Mouse (Mus musculus) stomach, embryonic 16.5 days (tissue): ENCODE results near the gene Olfr1000. TPM values are rescaled to one million over a fixed set of nuclear protein-coding genes. Genes with fewer than 3 reads are reported as not detected.
"Not testable (repeated sequence)": the region's sequence is repeated elsewhere in the genome, so short reads cannot be mapped to it uniquely, and the experiment has no call there.

Source experiments
- ATAC-seq: fragments of 200-750 bp; cut with Nextera tagmentation; 2 replicates; pipeline ENCODE4 v1.8.0; 2017; ENCODE audit warnings: moderate number of reproducible peaks, moderate TSS enrichment; ENCODE audit not compliant: insufficient read depth, low FRiP score
- H3K27ac ChIP-seq: fragments of 300-500 bp; sonication (generic); 2 replicates; pipeline ENCODE4 v1.5.1; 2014; ENCODE audit warnings: low read length
- H3K27me3 ChIP-seq: fragments of 300-500 bp; sonication (generic); 2 replicates; pipeline ENCODE4 v1.6.1; 2014; ENCODE audit warnings: low read length, control low read depth, mixed read lengths; ENCODE audit not compliant: control insufficient read depth, insufficient read depth
- H3K36me3 ChIP-seq: fragments of 300-500 bp; sonication (generic); 2 replicates; pipeline ENCODE4 v1.6.1; 2014; ENCODE audit warnings: low read length; ENCODE audit not compliant: control insufficient read depth, insufficient read depth
- H3K4me1 ChIP-seq: fragments of 300-500 bp; sonication (generic); 2 replicates; pipeline ENCODE4 v1.6.1; 2014; ENCODE audit warnings: low read length, control low read depth, mixed read lengths; ENCODE audit not compliant: control insufficient read depth, insufficient read depth
- H3K4me2 ChIP-seq: fragments of 300-500 bp; sonication (generic); 2 replicates; pipeline ENCODE4 v1.6.1; 2014; ENCODE audit warnings: low read depth, low read length, mixed read lengths
- H3K4me3 ChIP-seq: fragments of 300-500 bp; sonication (generic); replicated peaks from 2 replicates; pipeline ENCODE4 v1.5.1; 2014; ENCODE audit warnings: mild to moderate bottlenecking, low read length
- H3K9ac ChIP-seq: fragments of 300-500 bp; sonication (generic); 2 replicates; pipeline ENCODE4 v1.6.1; 2014; ENCODE audit warnings: low read length
- H3K9me3 ChIP-seq: fragments of 300-500 bp; sonication (generic); replicated peaks from 2 replicates; pipeline ENCODE4 v1.6.1; 2016; ENCODE audit warnings: low read length, control low read depth; ENCODE audit not compliant: control insufficient read depth
- WGBS: fragments of 180-500 bp; shearing (Covaris S2); extraction: QIAGEN DNeasy Blood & Tissue Kit; methylation state at CpG from one replicate; pipeline ENCODE4 v1.1.7; 2014; 5-methylcytosine and 5-hydroxymethylcytosine counted together
- polyA plus RNA-seq: library from polyadenylated mRNA; unstranded; fragments of >200 nt; fragmentation: Nextera tagmentation; extraction: Ambion mirVana; gene quantifications from 2 replicates; pipeline ENCODE4 v1.2.1, GENCODE M21; 2015

Olfr1000 gene
- polyA plus RNA-seq: not detected in 2 replicates

GRCm38 (mm10) chr2:85611803-85612202 is at the start of gene Olfr1000:
TSS of gene Olfr1000 (minus strand) at chr2:85611903.
- Histone ChIP-seq H3K4me3 (no peak within 1 kb of the TSS), H3K9me3 (no peaks in the 10 kb centered on the region), H3K27me3 (no peaks in the 10 kb centered on the region), H3K27ac (no peak within 1 kb of the TSS), H3K9ac (no peak within 1 kb of the TSS), H3K36me3 (no peaks in the 10 kb centered on the region), H3K4me2 (no peak within 1 kb of the TSS), H3K4me1 (no peaks in the 10 kb centered on the region)
- no peak for ATAC-seq
- 67% methylated on average over 1 of the region's 1 CpGs for WGBS

DNA sequence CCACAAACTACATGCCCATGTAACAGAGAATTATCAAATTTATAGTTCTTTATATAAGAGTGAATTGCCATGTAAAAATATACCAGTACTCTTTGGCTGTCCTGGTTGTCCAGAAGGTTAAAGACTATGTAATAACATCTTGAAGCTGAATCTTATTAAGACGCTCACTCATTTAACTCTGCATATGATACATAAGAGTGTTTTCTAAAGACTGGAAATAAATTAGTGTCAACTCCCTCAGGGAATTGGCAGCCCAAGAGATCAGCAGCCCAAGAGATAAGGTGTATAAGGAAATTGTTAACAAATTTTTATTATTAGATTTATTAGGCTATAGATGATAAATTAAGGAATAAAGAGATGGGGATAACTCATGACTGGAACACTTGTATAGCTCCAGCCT is 38.9 kb upstream of the Olfr1000 start, which contains the start of gene Olfr1002:
Gene Olfr1002, minus strand, starts transcription at position 101 of the 400 bp plus-strand sequence.
- ATAC-seq: no peak

GRCm38 (mm10) chr2:85588648-85589047 is 23.1 kb downstream of the Olfr1000 start, which contains the start of gene Olfr998:
TSS of gene Olfr998 (plus strand) at chr2:85588948.
- not testable (repeated sequence) for H3K27ac ChIP-seq, H3K27me3 ChIP-seq, H3K9ac ChIP-seq, H3K4me3 ChIP-seq, H3K4me2 ChIP-seq, H3K9me3 ChIP-seq, ATAC-seq, H3K36me3 ChIP-seq, H3K4me1 ChIP-seq
- 86% methylated on average over 2 of the region's 2 CpGs for WGBS

More for the DNA sequence above, 38.9 kb upstream of the Olfr1000 start, which contains the start of gene Olfr1002:
- no peak within 1 kb of the TSS for H3K27ac ChIP-seq
- no peaks in the 10 kb centered on the region for H3K36me3 ChIP-seq
- H3K4me2 ChIP-seq: no peak within 1 kb of the TSS
- no peaks in the 10 kb centered on the region for H3K4me1 ChIP-seq
- H3K9ac ChIP-seq: no peak within 1 kb of the TSS
- no peaks in the 10 kb centered on the region for H3K27me3 ChIP-seq
- 86% methylated on average over 1 of the region's 1 CpGs for WGBS
- no peak within 1 kb of the TSS for H3K4me3 ChIP-seq
- no peaks in the 10 kb centered on the region for H3K9me3 ChIP-seq

- H3K9ac ChIP-seq: no peak within 1 kb of the TSS
- no peak for ATAC-seq
- no peaks in the 10 kb centered on the region for H3K27me3 ChIP-seq
- no peaks in the 10 kb centered on the region for H3K4me1 ChIP-seq
- H3K4me3 ChIP-seq: no peak within 1 kb of the TSS
- H3K9me3 ChIP-seq: no peaks in the 10 kb centered on the region
- H3K36me3 ChIP-seq: no peaks in the 10 kb centered on the region
- no peak within 1 kb of the TSS for H3K4me2 ChIP-seq
- no peak within 1 kb of the TSS for H3K27ac ChIP-seq
Measured at GRCm38 (mm10) chr2:85578915-85579314, 32.8 kb downstream of the Olfr1000 start, which contains the start of gene Olfr996. TSS of gene Olfr996 (plus strand) at chr2:85579215.

DNA sequence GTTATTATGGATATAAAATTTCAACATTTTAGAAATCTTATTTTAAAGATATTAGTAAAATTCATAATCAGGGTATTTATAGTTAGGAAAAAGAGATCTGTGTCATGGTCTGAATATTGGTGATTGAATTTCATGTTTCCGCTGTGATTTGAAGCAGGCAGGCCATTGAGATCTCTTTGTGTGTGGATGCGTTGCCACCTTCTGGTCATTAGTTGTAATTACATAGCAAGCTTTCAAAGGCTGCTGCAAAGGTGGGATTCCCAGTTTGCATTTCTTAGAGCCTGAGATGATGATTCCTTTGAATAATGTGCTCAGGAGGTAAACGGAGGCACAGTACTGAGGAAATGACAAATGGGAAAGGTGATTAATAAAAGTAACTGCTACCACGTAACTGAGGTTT is 50.5 kb downstream of the Olfr1000 start:
- 15% methylated on average over 4 of the region's 4 CpGs for WGBS
- Histone ChIP-seq H3K27ac (no peak overlapping the region), H3K9me3 (no peaks in the 10 kb centered on the region), H3K36me3 (no peaks in the 10 kb centered on the region), H3K4me2 (no peak overlapping the region), H3K4me1 (no peaks in the 10 kb centered on the region; the same call in 1 of the 2 replicates), H3K4me3 (no peak overlapping the region), H3K27me3 (no peaks in the 10 kb centered on the region), H3K9ac (no peak overlapping the region)
- no peak for ATAC-seq

DNA sequence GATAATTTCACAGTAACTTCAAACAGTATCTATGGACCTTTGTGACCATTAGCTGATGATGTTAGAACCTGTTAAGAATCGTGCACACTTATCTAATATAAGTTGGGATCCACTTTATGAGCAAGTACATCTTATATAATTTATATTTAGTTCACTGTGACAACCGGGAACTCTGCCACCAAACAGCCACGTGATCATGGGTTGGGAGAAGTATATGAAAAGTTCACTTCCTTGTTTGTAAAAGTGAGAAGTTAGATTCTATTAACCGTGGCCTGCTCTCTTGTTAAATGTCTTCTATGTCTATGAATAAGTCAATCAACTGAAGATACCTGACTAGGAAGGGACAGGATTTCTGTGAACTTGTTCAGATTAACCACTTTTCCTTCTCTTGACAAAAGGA is 51.5 kb downstream of the Olfr1000 start:
- H3K36me3 ChIP-seq: no peaks in the 10 kb centered on the region
- H3K27ac ChIP-seq: no peak overlapping the region
- no peaks in the 10 kb centered on the region for H3K27me3 ChIP-seq
- H3K4me2 ChIP-seq: no peak overlapping the region
- H3K4me3 ChIP-seq: no peak overlapping the region
- no peaks in the 10 kb centered on the region for H3K9me3 ChIP-seq
- WGBS: 24% methylated on average over 4 of the region's 4 CpGs
- H3K4me1 ChIP-seq: no peaks in the 10 kb centered on the region; the same call in 1 of the 2 replicates
- ATAC-seq: no peak
- no peak overlapping the region for H3K9ac ChIP-seq

Other genes starting within 250 kb of the Olfr1000 start
- not detected in 2 replicates for gene Olfr988, start 248.7 kb downstream of the Olfr1000 start, polyA plus RNA-seq
- not detected in 2 replicates for gene Olfr992, start 202.4 kb downstream of the Olfr1000 start, polyA plus RNA-seq
- gene Olfr993, start 197.0 kb downstream of the Olfr1000 start, polyA plus RNA-seq: not detected in 2 replicates
- gene Olfr994, start 175.5 kb downstream of the Olfr1000 start, polyA plus RNA-seq: not detected in 2 replicates
- gene Olfr995, start 168.3 kb downstream of the Olfr1000 start, polyA plus RNA-seq: not detected in 2 replicates
- gene 4833423E24Rik, start 92.9 kb downstream of the Olfr1000 start, polyA plus RNA-seq: 19.1 and 25.6 TPM in 2 replicates
- gene Olfr996, start 32.7 kb downstream of the Olfr1000 start, polyA plus RNA-seq: not detected in 2 replicates
- gene Olfr998, start 23.0 kb downstream of the Olfr1000 start, polyA plus RNA-seq: not detected in 2 replicates
- not detected in 2 replicates for gene Olfr1002, start 38.8 kb upstream of the Olfr1000 start, polyA plus RNA-seq
- not detected in 2 replicates for gene Olfr154, start 52.6 kb upstream of the Olfr1000 start, polyA plus RNA-seq
- gene Olfr1006, start 66.9 kb upstream of the Olfr1000 start, polyA plus RNA-seq: not detected in 2 replicates
- not detected in 2 replicates for gene Olfr1008, start 77.5 kb upstream of the Olfr1000 start, polyA plus RNA-seq
- gene Olfr1009, start 103.5 kb upstream of the Olfr1000 start, polyA plus RNA-seq: not detected in 2 replicates
- gene Olfr1012, start 150.9 kb upstream of the Olfr1000 start, polyA plus RNA-seq: not detected in 2 replicates
- gene Olfr1013, start 155.2 kb upstream of the Olfr1000 start, polyA plus RNA-seq: not detected in 2 replicates
- not detected in 2 replicates for gene Olfr1014, start 160.8 kb upstream of the Olfr1000 start, polyA plus RNA-seq
- gene Olfr1015, start 170.1 kb upstream of the Olfr1000 start, polyA plus RNA-seq: not detected in 2 replicates
- not detected in 2 replicates for gene Olfr1016, start 190.6 kb upstream of the Olfr1000 start, polyA plus RNA-seq
- gene Olfr1018, start 206.6 kb upstream of the Olfr1000 start, polyA plus RNA-seq: not detected in 2 replicates
- not detected in 2 replicates for gene Olfr1019, start 233.6 kb upstream of the Olfr1000 start, polyA plus RNA-seq
- not detected in 2 replicates for gene Olfr1020, start 235.1 kb upstream of the Olfr1000 start, polyA plus RNA-seq